Mouse (Mus musculus): ENCODE results near the gene Exog. TPM values are rescaled to one million over a fixed set of nuclear protein-coding genes. Genes with fewer than 3 reads are reported as not detected.

Exog gene
- polyA plus RNA-seq, 1 experiment from 2014 or later, result 5.7 TPM

- POLR2A ChIA-PET, result no interaction called here
Measured at GRCm38 (mm10) chr9:119479297-119479696, 34.6 kb downstream of the Exog start.

GRCm38 (mm10) chr9:119481612-119482011 is 36.9 kb downstream of the Exog start:
- DNase-seq (ENCODE audit: low read depth, low spot score) (no peak), ATAC-seq (no peak)
- no peak for TF ChIP-seq CTCF (IDR thresholded peaks at IDR 0.05)
- H3K27me3 ChIP-seq, result no peaks in the 10 kb centered on the region
- ChIA-PET POLR2A (no interaction called here), CTCF (no interaction called here)
- in situ Hi-C loops (cut with MboI; ENCODE audit: low pct_unique_long_range_greater_than_20kb), result no loop called here

More at GRCm38 (mm10) chr9:119479297-119479696, 34.6 kb downstream of the Exog start:
- in situ Hi-C loops (cut with MboI; ENCODE audit: low pct_unique_long_range_greater_than_20kb), result no loop called here
- no peaks in the 10 kb centered on the region for H3K27me3 ChIP-seq
- DNase-seq (ENCODE audit: low read depth, low spot score) (no peak), ATAC-seq (no peak)
- CTCF ChIA-PET, result no interaction called here
- TF ChIP-seq CTCF (IDR thresholded peaks at IDR 0.05), result no peak

- ATAC-seq, result no peak
- in situ Hi-C loops (cut with MboI; ENCODE audit: low pct_unique_long_range_greater_than_20kb), result no loop called here
- ChIA-PET CTCF (no interaction called here), POLR2A (no interaction called here)
- no peaks in the 10 kb centered on the region for H3K27me3 ChIP-seq
- no peak for TF ChIP-seq CTCF (IDR thresholded peaks at IDR 0.05)
- no peak for DNase-seq (ENCODE audit: low read depth, low spot score)
Measured at GRCm38 (mm10) chr9:119483554-119484353, 39.0 kb downstream of the Exog start.

- POLR2A ChIA-PET, result no interaction called here
- ATAC-seq (no peak), DNase-seq (ENCODE audit: low read depth, low spot score) (no peak)
- in situ Hi-C loops (cut with MboI; ENCODE audit: low pct_unique_long_range_greater_than_20kb), result no loop called here
- H3K27me3 ChIP-seq, result no peaks in the 10 kb centered on the region
- CTCF ChIA-PET, result no interaction called here
- TF ChIP-seq CTCF (IDR thresholded peaks at IDR 0.05), result no peak
Measured at GRCm38 (mm10) chr9:119484420-119484819, 39.7 kb downstream of the Exog start.

- no peak for ATAC-seq
- in situ Hi-C loops (cut with MboI; ENCODE audit: low pct_unique_long_range_greater_than_20kb), result no loop called here
- no peak for DNase-seq (ENCODE audit: low read depth, low spot score)
- no peak for TF ChIP-seq CTCF (IDR thresholded peaks at IDR 0.05)
- CTCF ChIA-PET, result no interaction called here
- H3K27me3 ChIP-seq, result no peaks in the 10 kb centered on the region
- POLR2A ChIA-PET, result no interaction called here
Measured at GRCm38 (mm10) chr9:119484868-119485267, 40.1 kb downstream of the Exog start.

GRCm38 (mm10) chr9:119496354-119496753 is 51.6 kb downstream of the Exog start:
- ChIA-PET CTCF (no interaction called here), POLR2A (no interaction called here)
- in situ Hi-C loops (cut with MboI; ENCODE audit: low pct_unique_long_range_greater_than_20kb), result no loop called here
- TF ChIP-seq CTCF (IDR thresholded peaks at IDR 0.05), result no peak
- ATAC-seq (no peak), DNase-seq (ENCODE audit: low read depth, low spot score) (no peak)
- H3K27me3 ChIP-seq, result no peaks in the 10 kb centered on the region

GRCm38 (mm10) chr9:119496960-119497359 is 52.2 kb downstream of the Exog start:
- in situ Hi-C loops (cut with MboI; ENCODE audit: low pct_unique_long_range_greater_than_20kb), result no loop called here
- ATAC-seq, result no peak
- no peak for DNase-seq (ENCODE audit: low read depth, low spot score)
- TF ChIP-seq CTCF (IDR thresholded peaks at IDR 0.05), result no peak
- ChIA-PET POLR2A (no interaction called here), CTCF (no interaction called here)
- H3K27me3 ChIP-seq, result no peaks in the 10 kb centered on the region

- ChIA-PET CTCF (no interaction called here), POLR2A (no interaction called here)
- no peaks in the 10 kb centered on the region for H3K27me3 ChIP-seq
- in situ Hi-C loops (cut with MboI; ENCODE audit: low pct_unique_long_range_greater_than_20kb), result no loop called here
- ATAC-seq (no peak), DNase-seq (ENCODE audit: low read depth, low spot score) (no peak)
- TF ChIP-seq CTCF (IDR thresholded peaks at IDR 0.05), result no peak
Measured at GRCm38 (mm10) chr9:119497546-119498246, 53.0 kb downstream of the Exog start.

GRCm38 (mm10) chr9:119498247-119498607 is 53.5 kb downstream of the Exog start:
- DNase-seq (ENCODE audit: low read depth, low spot score) (no peak), ATAC-seq (no peak)
- no peaks in the 10 kb centered on the region for H3K27me3 ChIP-seq
- ChIA-PET CTCF (no interaction called here), POLR2A (no interaction called here)
- no peak for TF ChIP-seq CTCF (IDR thresholded peaks at IDR 0.05)
- in situ Hi-C loops (cut with MboI; ENCODE audit: low pct_unique_long_range_greater_than_20kb), result no loop called here

- in situ Hi-C loops (cut with MboI; ENCODE audit: low pct_unique_long_range_greater_than_20kb), result no loop called here
- POLR2A ChIA-PET, result no interaction called here
- DNase-seq (ENCODE audit: low read depth, low spot score), result no peak
- CTCF ChIA-PET, result no interaction called here
- no peak for ATAC-seq
- TF ChIP-seq CTCF (IDR thresholded peaks at IDR 0.05), result no peak
- no peaks in the 10 kb centered on the region for H3K27me3 ChIP-seq
Measured at GRCm38 (mm10) chr9:119498885-119499284, 54.1 kb downstream of the Exog start.

GRCm38 (mm10) chr9:119503613-119504012 is 58.9 kb downstream of the Exog start:
- DNase-seq (ENCODE audit: low read depth, low spot score) (no peak), ATAC-seq (no peak)
- in situ Hi-C loops (cut with MboI; ENCODE audit: low pct_unique_long_range_greater_than_20kb), result no loop called here
- TF ChIP-seq CTCF (IDR thresholded peaks at IDR 0.05), result no peak
- CTCF ChIA-PET, result interaction anchor here (1.6 kb wide), 1 partner anchor 30 kb away, joined by 3 read pairs; no protein-coding TSS in a partner anchor
- H3K27me3 ChIP-seq, result no peaks in the 10 kb centered on the region
- POLR2A ChIA-PET, result no interaction called here

All from Patski (cell line).